Mouse (Mus musculus) heart, postnatal 14 days (tissue): ENCODE results near the gene Arhgef7. TPM values are rescaled to one million over a fixed set of nuclear protein-coding genes. Genes with fewer than 3 reads are reported as not detected.
A peak's percentile ranks its signal among the peaks of the same experiment; 100 is the strongest.
"Not testable (repeated sequence)": the region's sequence is repeated elsewhere in the genome, so short reads cannot be mapped to it uniquely, and the experiment has no call there.

ENCODE experiments used
- DNase-seq, 2 experiments: peaks; one replicate each; pipeline ENCODE4 v3.0.0; 2021 to 2022
- intact Hi-C: fragments of 180-260 bp; cut with DNase I; formaldehyde crosslinking; loops from one replicate; pipeline ENCODE4 v1.15.1; 2025
- total RNA-seq, 2 experiments: library from RNA; stranded (reverse); gene quantifications; 2 replicates each; pipeline ENCODE4 v1.2.3; 2021

Gene Arhgef7
- total RNA-seq, 2 experiments from 2014 or later, result 139 to 157 TPM

DNA sequence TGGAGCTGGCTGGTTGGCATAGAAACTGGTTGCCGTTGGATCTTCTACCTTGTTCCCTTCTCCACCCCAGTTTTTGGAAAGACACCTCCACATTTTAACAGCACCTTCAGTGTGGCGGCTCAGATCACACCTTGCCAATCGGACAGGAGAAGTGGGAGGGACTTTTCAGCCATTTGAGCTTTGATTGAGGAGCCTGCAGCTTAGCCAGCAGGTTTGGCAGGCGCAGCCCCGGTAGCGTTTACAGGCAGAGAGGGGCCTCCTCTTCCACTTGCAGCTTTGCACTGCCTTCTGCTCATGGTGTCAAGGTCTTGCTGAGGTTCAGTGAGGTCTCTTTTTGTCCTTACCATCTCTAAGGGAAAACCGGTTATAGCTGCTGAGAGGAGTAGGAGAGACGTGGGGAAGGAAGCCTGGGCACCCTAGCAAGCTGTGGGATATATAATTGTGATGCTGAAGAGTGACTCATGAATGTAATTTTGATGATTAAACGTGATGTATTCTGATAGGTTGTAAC is 95.1 kb downstream of the Arhgef7 start:
- intact Hi-C loops, result loop anchor here (5.0 kb wide), 2 partner anchors 65 to 100 kb away; no protein-coding TSS in a partner anchor

GRCm38 (mm10) chr8:11825756-11826155 is 98.2 kb downstream of the Arhgef7 start:
- intact Hi-C loops, result no loop called here

More for the DNA sequence above, 95.1 kb downstream of the Arhgef7 start:
- DNase-seq, result peak in 1 of 2 experiments; percentile 26

GRCm38 (mm10) chr8:11827312-11827711 is 99.8 kb downstream of the Arhgef7 start:
- intact Hi-C loops, result no loop called here
- no peak for DNase-seq

More at GRCm38 (mm10) chr8:11825756-11826155, 98.2 kb downstream of the Arhgef7 start:
- no peak for DNase-seq

- intact Hi-C loops, result no loop called here
- no peak for DNase-seq
Measured at GRCm38 (mm10) chr8:11830214-11831046, 102.9 kb downstream of the Arhgef7 start.

DNA sequence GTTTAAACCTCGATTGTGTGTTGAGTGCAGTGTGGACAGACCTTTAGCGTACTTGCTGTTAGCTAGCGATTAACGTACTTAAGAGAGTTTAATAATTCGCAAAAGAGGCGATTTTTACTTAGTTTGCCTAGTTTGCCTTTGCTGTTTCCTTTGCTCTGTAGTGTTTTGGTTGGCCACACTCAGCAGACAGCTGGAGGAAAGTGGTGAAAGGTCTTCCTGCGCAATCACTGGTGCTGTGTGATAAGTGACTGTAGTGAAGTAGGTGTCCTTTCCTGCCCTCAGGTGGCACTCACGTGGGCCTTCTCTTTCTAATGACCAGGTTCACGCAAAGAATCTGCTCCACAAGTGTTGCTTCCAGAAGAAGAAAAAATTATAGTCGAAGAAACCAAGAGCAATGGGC is 103.7 kb downstream of the Arhgef7 start:
- intact Hi-C loops, result no loop called here
- no peak for DNase-seq

DNA sequence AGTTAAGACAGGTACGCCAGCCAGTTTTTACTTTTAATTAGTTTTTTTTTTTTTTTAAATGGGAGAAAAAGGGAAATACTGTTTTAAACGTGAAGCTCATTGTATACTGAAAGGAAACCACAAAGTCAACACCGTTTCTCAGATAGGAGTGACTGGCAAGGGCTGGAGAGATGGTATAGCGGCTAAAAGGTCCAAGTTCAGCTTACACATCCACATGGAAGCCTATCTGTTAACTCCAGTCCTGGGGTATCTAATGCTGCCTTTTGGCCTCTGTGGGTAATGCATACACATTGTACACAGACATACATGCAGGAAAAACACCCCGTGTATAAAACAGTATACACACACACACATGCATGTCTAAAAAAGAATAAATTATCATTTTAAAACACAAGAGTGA is 104.4 kb downstream of the Arhgef7 start:
- DNase-seq, result no peak
- intact Hi-C loops, result no loop called here

GRCm38 (mm10) chr8:11833157-11833556 is 105.6 kb downstream of the Arhgef7 start:
- DNase-seq, result no peak
- intact Hi-C loops, result no loop called here

DNA sequence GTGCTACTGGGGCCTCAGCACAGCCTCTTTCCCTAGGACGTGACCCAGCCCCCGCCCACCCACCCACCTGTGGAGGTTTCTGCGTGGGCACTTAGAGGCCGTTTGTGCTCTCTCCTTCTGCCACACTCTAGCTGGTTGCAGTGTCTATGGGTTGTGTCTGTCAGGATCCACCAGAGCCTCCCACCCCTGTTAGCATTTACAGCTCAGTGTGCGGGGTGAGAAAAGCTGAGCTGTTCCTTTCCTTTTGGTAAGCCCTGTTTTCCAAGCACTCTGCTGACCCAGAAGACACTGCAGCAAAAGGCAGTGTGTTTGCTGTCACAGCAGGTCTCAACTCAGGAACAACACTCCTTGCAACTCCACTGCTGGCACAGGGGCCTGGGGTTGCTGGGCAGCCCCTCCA is 106.7 kb downstream of the Arhgef7 start:
- intact Hi-C loops, result no loop called here
- no peak for DNase-seq

GRCm38 (mm10) chr8:11834691-11835090 is 107.2 kb downstream of the Arhgef7 start:
- intact Hi-C loops, result no loop called here
- DNase-seq, result no peak

GRCm38 (mm10) chr8:11840174-11840573 is 112.7 kb downstream of the Arhgef7 start, which contains the start of gene Tex29:
Gene Tex29, plus strand, starts transcription at chr8:11840474.
- intact Hi-C loops, result no loop called here
- DNase-seq, result no peak

GRCm38 (mm10) chr8:11841571-11841970 is 114.0 kb downstream of the Arhgef7 start:
- DNase-seq, result peak; percentile 29 to 43
- intact Hi-C loops, result no loop called here

DNA sequence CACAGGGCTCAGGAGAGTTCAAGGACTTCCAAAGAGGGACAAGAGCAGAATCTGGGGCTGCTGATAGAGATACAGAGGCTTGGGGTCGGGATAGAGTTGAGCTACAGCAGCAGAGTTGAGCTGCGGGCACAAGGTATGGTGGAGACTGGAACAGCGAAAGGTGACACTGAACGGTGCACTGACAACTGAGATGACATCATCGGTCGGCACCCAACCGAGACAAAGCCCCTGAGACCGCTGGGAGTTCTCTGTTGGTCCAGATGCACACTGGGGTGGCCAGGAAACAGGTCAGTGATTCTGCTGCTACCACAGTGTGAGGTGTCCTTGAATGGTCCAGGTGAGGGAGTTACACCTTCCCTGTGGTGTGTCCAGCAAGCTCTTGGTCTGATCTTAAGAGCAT is 115.2 kb downstream of the Arhgef7 start:
- no peak for DNase-seq
- intact Hi-C loops, result no loop called here

GRCm38 (mm10) chr8:11843677-11844315 is 116.3 kb downstream of the Arhgef7 start:
- intact Hi-C loops, result no loop called here
- DNase-seq, result peak in 1 of 2 experiments; percentile 27

GRCm38 (mm10) chr8:11844316-11844685 is 116.8 kb downstream of the Arhgef7 start:
- peak in 1 of 2 experiments; percentile 41 for DNase-seq
- intact Hi-C loops, result no loop called here

DNA sequence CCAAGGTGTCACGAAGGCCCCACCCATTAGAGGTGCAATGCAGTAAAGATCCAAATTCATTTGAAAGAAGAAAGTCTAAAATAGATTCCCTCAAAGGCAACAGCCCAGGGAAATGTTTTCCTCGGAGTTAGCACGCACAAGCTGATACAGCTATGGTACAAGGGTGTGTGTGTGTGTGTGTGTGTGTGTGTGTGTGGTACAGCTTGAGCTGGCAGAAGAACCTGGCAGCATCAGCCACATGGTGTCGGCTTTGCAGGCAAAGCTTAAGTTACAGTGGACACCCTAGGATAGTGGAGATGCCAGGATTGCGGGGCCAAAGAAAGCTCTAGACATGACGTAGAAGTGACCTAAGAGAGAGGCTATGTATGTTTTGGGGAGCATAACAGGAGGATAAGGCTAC is 119.3 kb downstream of the Arhgef7 start:
- intact Hi-C loops, result loop anchor here (5.0 kb wide), 1 partner anchor 60 kb away; no protein-coding TSS in a partner anchor
- DNase-seq, result no peak

DNA sequence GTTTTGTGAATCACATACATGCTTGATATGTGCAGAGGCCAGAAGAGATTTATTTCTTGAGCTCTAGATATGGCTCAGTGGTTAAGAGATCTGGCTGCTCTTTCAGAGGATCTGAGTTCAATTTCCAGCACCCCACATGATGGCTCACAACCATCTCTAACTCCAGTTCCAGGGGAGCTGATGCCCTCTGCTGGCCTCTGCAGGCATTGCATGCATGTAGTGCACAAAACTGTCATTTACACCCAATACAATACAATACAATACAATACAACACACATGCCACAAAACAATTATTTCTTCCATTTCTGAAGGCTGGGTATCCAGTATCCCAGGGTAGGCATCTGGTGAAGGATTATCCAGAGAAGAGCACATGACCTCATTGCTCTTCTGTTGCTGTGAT is 140.3 kb downstream of the Arhgef7 start:
- no peak for DNase-seq
- intact Hi-C loops, result no loop called here

DNA sequence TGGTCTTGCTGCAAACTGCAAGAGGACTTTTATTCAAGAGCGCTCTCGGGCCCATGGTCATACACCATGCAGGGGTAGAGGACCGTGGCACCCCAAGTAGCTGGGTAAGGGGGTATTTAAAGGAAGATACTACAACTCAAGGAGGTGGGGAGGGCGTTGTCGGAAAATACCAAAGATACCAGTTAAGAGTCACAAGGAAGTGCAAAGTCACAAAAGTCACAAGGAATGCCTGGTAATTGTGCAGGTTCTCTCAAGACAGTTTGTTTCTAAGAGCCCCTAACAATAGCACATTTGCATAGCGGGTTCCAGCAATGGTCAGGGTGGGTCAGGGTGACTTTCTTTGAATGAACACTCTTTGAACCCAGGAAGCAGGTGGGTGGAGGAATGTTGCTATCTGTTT is 146.7 kb downstream of the Arhgef7 start:
- DNase-seq, intact Hi-C loops: not testable (repeated sequence)

GRCm38 (mm10) chr8:11884646-11885045 is 157.1 kb downstream of the Arhgef7 start:
- no peak for DNase-seq
- intact Hi-C loops, result no loop called here
